Mouse (Mus musculus): ENCODE measurements around the gene Synj2. TPM values are rescaled to one million over a fixed set of nuclear protein-coding genes. Genes with fewer than 3 reads are reported as not detected.

Gene Synj2
- total and polyA plus RNA-seq, 2 experiments from 2014 or later, result 4.8 to 15.9 TPM

GRCm38 (mm10) chr17:5924238-5924637 is 16.8 kb upstream of the Synj2 start:
- Histone ChIP-seq H3K9ac (replicated peaks; ENCODE audit: low read depth, low read length) (no peak overlapping the region), H3K4me1 (ENCODE audit: control insufficient read depth, insufficient read depth) (no peaks in the 10 kb centered on the region), H3K4me2 (ENCODE audit: low read depth, low read length) (no peak overlapping the region), H3K27me3 (ENCODE audit: control insufficient read depth, insufficient read depth, low read length) (no peaks in the 10 kb centered on the region), H3K4me3 (ENCODE audit: low read depth, low read length) (no peak overlapping the region), H3K27ac (ENCODE audit: low read depth) (no peak overlapping the region), H3K9me3 (replicated peaks; ENCODE audit: control insufficient read depth, low read length) (no peaks in the 10 kb centered on the region), H3K36me3 (replicated peaks; ENCODE audit: control insufficient read depth, insufficient read depth, low read length) (peaks cover 77% of the 10 kb centered on the region)
- DNase-seq (ENCODE audit: low spot score) (no peak), ATAC-seq (ENCODE audit: insufficient read depth, low read depth) (no peak)
- WGBS, result 84% methylated on average over 8 of the region's 8 CpGs
- TF ChIP-seq CTCF (IDR thresholded peaks at IDR 0.05; ENCODE audit: low read depth), result no peak

GRCm38 (mm10) chr17:5926710-5927109 is 14.4 kb upstream of the Synj2 start:
- no peaks in the 10 kb centered on the region for H3K4me1 ChIP-seq (ENCODE audit: control insufficient read depth, insufficient read depth)
- H3K4me2 ChIP-seq (ENCODE audit: low read depth, low read length), result no peak overlapping the region
- TF ChIP-seq EP300 (IDR thresholded peaks at IDR 0.05; ENCODE audit: low read depth), result no peak
- TF ChIP-seq CTCF (IDR thresholded peaks at IDR 0.05; ENCODE audit: low read depth), result no peak
- H3K36me3 ChIP-seq (replicated peaks; ENCODE audit: control insufficient read depth, insufficient read depth, low read length), result peaks cover 60% of the 10 kb centered on the region
- no peak overlapping the region for H3K4me3 ChIP-seq (ENCODE audit: low read depth, low read length)
- H3K9me3 ChIP-seq (replicated peaks; ENCODE audit: control insufficient read depth, low read length), result no peaks in the 10 kb centered on the region
- no peak overlapping the region for H3K9ac ChIP-seq (replicated peaks; ENCODE audit: low read depth, low read length)
- 82% methylated on average over 7 of the region's 7 CpGs for WGBS
- no peak overlapping the region for H3K27ac ChIP-seq (ENCODE audit: low read depth)
- H3K27me3 ChIP-seq (ENCODE audit: control insufficient read depth, insufficient read depth, low read length), result no peaks in the 10 kb centered on the region
- DNase-seq (ENCODE audit: low spot score) (no peak), ATAC-seq (ENCODE audit: insufficient read depth, low read depth) (no peak)

GRCm38 (mm10) chr17:5929031-5929430 is 12.0 kb upstream of the Synj2 start:
- no peak overlapping the region for H3K9ac ChIP-seq (replicated peaks; ENCODE audit: low read depth, low read length)
- H3K27me3 ChIP-seq (ENCODE audit: control insufficient read depth, insufficient read depth, low read length), result no peaks in the 10 kb centered on the region
- no peak for ATAC-seq (ENCODE audit: insufficient read depth, low read depth)
- no peak overlapping the region for H3K4me2 ChIP-seq (ENCODE audit: low read depth, low read length)
- no peak for DNase-seq (ENCODE audit: low spot score)
- no peak overlapping the region for H3K4me3 ChIP-seq (ENCODE audit: low read depth, low read length)
- 89% methylated on average over 6 of the region's 6 CpGs for WGBS
- no peaks in the 10 kb centered on the region for H3K4me1 ChIP-seq (ENCODE audit: control insufficient read depth, insufficient read depth)
- peaks cover 49% of the 10 kb centered on the region for H3K36me3 ChIP-seq (replicated peaks; ENCODE audit: control insufficient read depth, insufficient read depth, low read length)
- H3K27ac ChIP-seq (ENCODE audit: low read depth), result no peak overlapping the region
- no peak for TF ChIP-seq EP300 (IDR thresholded peaks at IDR 0.05; ENCODE audit: low read depth)
- TF ChIP-seq CTCF (IDR thresholded peaks at IDR 0.05; ENCODE audit: low read depth), result no peak
- no peaks in the 10 kb centered on the region for H3K9me3 ChIP-seq (replicated peaks; ENCODE audit: control insufficient read depth, low read length)

GRCm38 (mm10) chr17:5932161-5932560 is 8.9 kb upstream of the Synj2 start:
- peaks cover 8% of the 10 kb centered on the region; the same call in 1 of the 2 replicates for H3K4me1 ChIP-seq (ENCODE audit: control insufficient read depth, insufficient read depth)
- no peak for TF ChIP-seq CTCF (IDR thresholded peaks at IDR 0.05; ENCODE audit: low read depth)
- TF ChIP-seq EP300 (IDR thresholded peaks at IDR 0.05; ENCODE audit: low read depth), result no peak
- no peak for DNase-seq (ENCODE audit: low spot score)
- H3K9me3 ChIP-seq (replicated peaks; ENCODE audit: control insufficient read depth, low read length), result no peaks in the 10 kb centered on the region
- H3K27ac ChIP-seq (ENCODE audit: low read depth), result no peak overlapping the region
- H3K9ac ChIP-seq (replicated peaks; ENCODE audit: low read depth, low read length), result no peak overlapping the region
- ATAC-seq (ENCODE audit: insufficient read depth, low read depth), result no peak
- H3K27me3 ChIP-seq (ENCODE audit: control insufficient read depth, insufficient read depth, low read length), result no peaks in the 10 kb centered on the region
- H3K4me3 ChIP-seq (ENCODE audit: low read depth, low read length), result no peak overlapping the region
- WGBS, result 77% methylated on average over 5 of the region's 5 CpGs
- no peak overlapping the region for H3K4me2 ChIP-seq (ENCODE audit: low read depth, low read length)
- H3K36me3 ChIP-seq (replicated peaks; ENCODE audit: control insufficient read depth, insufficient read depth, low read length), result peaks cover 26% of the 10 kb centered on the region

GRCm38 (mm10) chr17:5934554-5935324 is 6.3 kb upstream of the Synj2 start:
- H3K9me3 ChIP-seq (replicated peaks; ENCODE audit: control insufficient read depth, low read length), result no peaks in the 10 kb centered on the region
- peak overlapping the region; percentile 68 for H3K4me2 ChIP-seq (ENCODE audit: low read depth, low read length)
- peak; percentile 94 for ATAC-seq (ENCODE audit: insufficient read depth, low read depth)
- no peak for TF ChIP-seq EP300 (IDR thresholded peaks at IDR 0.05; ENCODE audit: low read depth)
- no peak for TF ChIP-seq CTCF (IDR thresholded peaks at IDR 0.05; ENCODE audit: low read depth)
- H3K27ac ChIP-seq (ENCODE audit: low read depth), result 0 out of 2 replicates have a peak overlapping the region, but pooled peaks have one; percentile 30
- 2% methylated on average over 30 of the region's 30 CpGs for WGBS
- peak overlapping the region; percentile 24 for H3K9ac ChIP-seq (replicated peaks; ENCODE audit: low read depth, low read length)
- peaks cover 3% of the 10 kb centered on the region for H3K36me3 ChIP-seq (replicated peaks; ENCODE audit: control insufficient read depth, insufficient read depth, low read length)
- peak; percentile 77 for DNase-seq (ENCODE audit: low spot score)
- peak overlapping the region; percentile 44 for H3K4me3 ChIP-seq (ENCODE audit: low read depth, low read length)
- no peaks in the 10 kb centered on the region for H3K27me3 ChIP-seq (ENCODE audit: control insufficient read depth, insufficient read depth, low read length)
- peaks cover 8% of the 10 kb centered on the region; the same call in 1 of the 2 replicates for H3K4me1 ChIP-seq (ENCODE audit: control insufficient read depth, insufficient read depth)
